Mouse (Mus musculus): Measurements from ENCODE around the gene Opcml.

- TF ChIP-seq CTCF (IDR thresholded peaks at IDR 0.05; ENCODE audit: borderline replicate concordance, insufficient read depth, low read depth, low read length) (no peak), POLR2A (IDR thresholded peaks at IDR 0.05; ENCODE audit: borderline replicate concordance, insufficient read depth, low read length) (no peak)
These were observed 21.8 kb upstream of the Opcml start for GRCm38 (mm10) chr9:27768788-27769187.

Measured in cerebellum, adult 2 months (tissue).